Mouse (Mus musculus) gastrocnemius, adult 18-20 months (tissue): ENCODE results near the gene Cbx4. TPM values are rescaled to one million over a fixed set of nuclear protein-coding genes. Genes with fewer than 3 reads are reported as not detected.

Experiments used
- DNase-seq: peaks from one replicate; pipeline ENCODE4 v3.0.0; 2021; ENCODE audit warnings: low spot score
- total RNA-seq, 2 experiments: library from RNA; stranded (reverse); gene quantifications; 2 replicates each; pipeline ENCODE4 v1.2.3; 2021

Gene Cbx4
- total RNA-seq, 2 experiments from 2014 or later: 1.6 to 2.5 TPM

- no peak for DNase-seq
Measured at GRCm38 (mm10) chr11:119058041-119058995, 27.7 kb downstream of the Cbx4 start.

GRCm38 (mm10) chr11:119057291-119057690, 28.7 kb downstream of the Cbx4 start:
- DNase-seq: no peak

GRCm38 (mm10) chr11:119056301-119057211, 29.5 kb downstream of the Cbx4 start:
- DNase-seq: no peak

GRCm38 (mm10) chr11:119055571-119056131, 30.4 kb downstream of the Cbx4 start:
- DNase-seq: no peak

GRCm38 (mm10) chr11:119054351-119055345, 31.4 kb downstream of the Cbx4 start:
- no peak for DNase-seq

GRCm38 (mm10) chr11:119053738-119054350, 32.2 kb downstream of the Cbx4 start:
- no peak for DNase-seq

GRCm38 (mm10) chr11:119053257-119053670, 32.8 kb downstream of the Cbx4 start:
- no peak for DNase-seq

- DNase-seq: no peak
Measured at GRCm38 (mm10) chr11:119052661-119053256, 33.3 kb downstream of the Cbx4 start.

- DNase-seq: no peak
Measured at GRCm38 (mm10) chr11:119051927-119052660, 33.9 kb downstream of the Cbx4 start.

GRCm38 (mm10) chr11:119051426-119051825, 34.6 kb downstream of the Cbx4 start:
- no peak for DNase-seq

GRCm38 (mm10) chr11:119050361-119050760, 35.7 kb downstream of the Cbx4 start:
- DNase-seq: no peak

- DNase-seq: no peak
Measured at GRCm38 (mm10) chr11:119048133-119048510, 37.9 kb downstream of the Cbx4 start.

- no peak for DNase-seq
Measured at GRCm38 (mm10) chr11:119047261-119048132, 38.5 kb downstream of the Cbx4 start.

- no peak for DNase-seq
Measured at GRCm38 (mm10) chr11:119046601-119047245, 39.3 kb downstream of the Cbx4 start.

GRCm38 (mm10) chr11:119044551-119045337, 41.3 kb downstream of the Cbx4 start:
- DNase-seq: no peak

- no peak for DNase-seq
Measured at GRCm38 (mm10) chr11:119043761-119044550, 42.1 kb downstream of the Cbx4 start.
